Mouse (Mus musculus): ENCODE measurements at regions not wholly inside any gene's neighbourhood (a gene's known extent, or its start where the extent isn't known, plus 50 kb on each side); places are given as distances from the start of the nearest gene placed in this dataset.

GRCm38 (mm10) chr2:45184704-45185620, 67.8 kb upstream of the Zeb2 start:
- peak; percentile 43 for DNase-seq (ENCODE audit: low spot score)

DNA sequence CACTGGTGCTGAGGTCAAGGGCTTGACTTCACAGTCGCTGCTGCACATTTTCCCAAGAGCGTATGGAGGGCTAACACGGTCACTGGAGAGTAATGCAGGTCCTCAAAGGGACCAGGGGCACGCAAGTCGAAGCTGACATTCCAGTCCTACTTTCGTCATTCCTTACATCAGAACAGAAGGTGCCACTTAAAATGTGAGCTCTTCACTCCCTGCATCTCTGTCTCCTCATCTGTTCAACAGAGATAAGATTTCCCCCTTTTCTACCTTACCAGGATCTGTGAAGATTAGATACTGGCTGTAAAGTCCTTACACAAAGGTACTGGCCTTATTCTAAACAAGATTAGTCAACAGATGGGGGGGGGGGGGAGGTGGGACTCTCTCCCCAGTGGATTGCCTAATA, 67.0 kb upstream of the Zeb2 start:
- DNase-seq (ENCODE audit: low spot score), result no peak

GRCm38 (mm10) chr2:45182876-45183275, 65.7 kb upstream of the Zeb2 start:
- no peak for DNase-seq (ENCODE audit: low spot score)

DNA sequence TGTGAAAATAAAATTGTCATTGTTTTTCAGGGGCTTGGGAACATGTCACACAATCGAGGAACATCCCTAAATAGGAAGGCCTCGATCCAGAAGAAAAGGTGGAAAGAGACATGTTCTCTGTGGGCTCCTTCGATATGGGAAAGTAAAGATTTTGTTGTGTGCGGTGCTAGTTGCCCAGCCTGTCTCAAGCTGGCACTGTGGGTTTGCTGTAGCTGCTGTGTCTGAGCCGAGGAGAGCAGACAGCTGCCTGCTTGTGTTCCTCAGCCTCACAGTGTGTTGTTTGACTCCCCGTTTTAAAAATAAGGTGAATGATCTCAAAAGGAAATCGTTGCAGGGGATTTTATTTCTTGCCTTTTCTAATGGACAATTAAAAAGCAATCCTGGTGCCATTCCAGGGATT, 64.4 kb upstream of the Zeb2 start:
- no peak for DNase-seq (ENCODE audit: low spot score)

- DNase-seq (ENCODE audit: low spot score), result no peak
Measured at GRCm38 (mm10) chr2:45178849-45179453, 61.8 kb upstream of the Zeb2 start.

GRCm38 (mm10) chr2:45172382-45172781, 55.2 kb upstream of the Zeb2 start:
- no peak for DNase-seq (ENCODE audit: low spot score)

DNA sequence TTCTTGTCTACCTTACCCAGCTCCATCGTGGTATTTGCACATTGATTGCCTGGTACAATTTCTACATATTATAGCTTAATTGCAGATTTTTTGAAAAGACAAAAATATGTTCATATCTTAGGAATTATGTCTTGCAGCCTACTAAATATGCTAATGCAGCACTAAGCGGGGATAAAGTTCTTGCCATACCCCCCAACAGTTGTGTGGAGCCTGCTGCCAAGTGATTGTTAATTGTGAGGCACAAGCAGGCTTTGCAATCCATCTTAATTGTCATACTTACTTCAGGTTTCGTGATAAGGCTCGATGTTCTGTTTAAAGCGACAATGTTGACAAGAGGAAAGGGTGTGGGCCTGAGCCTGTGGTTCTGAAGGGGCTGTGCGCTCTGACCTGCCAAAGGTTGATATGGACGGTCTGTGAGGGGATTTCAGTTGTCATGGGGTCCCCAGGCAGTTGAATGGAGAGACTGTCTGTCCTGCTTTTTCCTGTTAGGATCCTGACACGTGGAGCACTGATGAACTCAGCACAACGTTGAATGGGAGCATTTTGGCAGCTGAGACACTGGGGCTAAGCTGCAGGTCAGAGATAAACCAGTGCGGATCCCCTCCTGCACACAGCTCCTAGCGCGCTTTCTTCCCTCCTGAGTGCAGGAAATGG, 54.5 kb upstream of the Zeb2 start:
- DNase-seq (ENCODE audit: low spot score), result peak; percentile 31

GRCm38 (mm10) chr2:45170272-45170671, 53.1 kb upstream of the Zeb2 start:
- DNase-seq (ENCODE audit: low spot score), result no peak

- DNase-seq (ENCODE audit: low spot score), result no peak
Measured at GRCm38 (mm10) chr2:45169429-45170070, 52.4 kb upstream of the Zeb2 start.

- no peak for DNase-seq (ENCODE audit: low spot score)
Measured at GRCm38 (mm10) chr2:45168606-45169005, 51.4 kb upstream of the Zeb2 start.

Measured in yolk sac, embryonic 10.5 days (tissue).